Mouse (Mus musculus): ENCODE results near the gene Zfp512b. TPM values are rescaled to one million over a fixed set of nuclear protein-coding genes. Genes with fewer than 3 reads are reported as not detected.

Zfp512b gene
- total RNA-seq, 2 experiments from 2014 or later: 15.3 to 19.7 TPM

DNA sequence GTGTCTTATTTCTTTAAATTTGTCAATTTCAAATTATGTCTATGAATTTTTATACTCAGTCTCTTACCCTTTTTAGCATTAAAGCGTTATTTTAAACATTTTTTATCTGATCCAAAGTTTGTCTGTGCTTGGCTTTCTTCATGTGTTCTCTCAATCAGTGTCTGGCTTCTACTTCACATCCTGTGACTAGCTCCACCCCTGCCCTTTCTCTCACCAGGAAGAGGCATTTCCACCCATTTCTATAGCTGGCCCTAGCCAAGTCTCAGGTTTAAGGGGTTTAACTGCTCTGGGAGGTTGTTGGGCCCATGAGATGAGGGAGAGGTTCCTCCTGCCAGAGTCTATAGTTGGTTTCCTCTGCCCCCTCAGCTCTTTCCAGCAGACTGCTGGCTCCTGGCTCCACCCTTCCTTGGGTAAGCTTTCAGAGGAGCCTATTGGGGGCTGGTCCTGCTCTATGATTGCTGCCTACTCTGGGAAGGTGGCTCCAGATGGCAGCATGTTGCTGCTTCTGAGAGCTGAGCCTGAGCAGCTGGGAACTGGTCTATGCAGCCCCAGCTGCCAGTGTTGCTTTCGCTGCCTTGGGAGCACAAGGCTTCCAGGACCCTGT lies 55.1 kb downstream of the Zfp512b start:
- no peak for DNase-seq
- intact Hi-C loops (cut with DNase I): loop anchor here (5.0 kb wide), 1 partner anchor 35 kb away; no protein-coding TSS in a partner anchor

DNA sequence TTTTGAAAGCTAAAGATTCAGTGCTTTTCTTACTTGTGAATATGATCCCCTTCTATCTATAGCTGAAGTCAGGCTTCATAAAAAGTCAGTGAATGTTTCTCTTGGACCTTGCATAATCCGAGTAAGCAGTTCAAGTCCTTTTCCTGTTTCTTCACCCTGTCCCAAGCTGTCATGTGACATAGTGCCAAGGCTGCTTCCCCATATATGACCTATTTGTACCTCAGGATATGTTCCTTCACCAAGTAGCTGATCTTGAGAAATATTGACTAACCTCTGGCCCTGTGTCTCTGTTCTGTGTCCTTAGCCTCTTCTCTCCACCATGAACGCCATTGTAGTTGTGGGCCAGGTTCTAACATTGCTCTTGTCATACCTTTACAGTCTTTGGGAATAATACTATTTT lies 56.2 kb downstream of the Zfp512b start:
- no peak for DNase-seq
- intact Hi-C loops (cut with DNase I): loop anchor here (5.0 kb wide), 1 partner anchor 36 kb away; no protein-coding TSS in a partner anchor

DNA sequence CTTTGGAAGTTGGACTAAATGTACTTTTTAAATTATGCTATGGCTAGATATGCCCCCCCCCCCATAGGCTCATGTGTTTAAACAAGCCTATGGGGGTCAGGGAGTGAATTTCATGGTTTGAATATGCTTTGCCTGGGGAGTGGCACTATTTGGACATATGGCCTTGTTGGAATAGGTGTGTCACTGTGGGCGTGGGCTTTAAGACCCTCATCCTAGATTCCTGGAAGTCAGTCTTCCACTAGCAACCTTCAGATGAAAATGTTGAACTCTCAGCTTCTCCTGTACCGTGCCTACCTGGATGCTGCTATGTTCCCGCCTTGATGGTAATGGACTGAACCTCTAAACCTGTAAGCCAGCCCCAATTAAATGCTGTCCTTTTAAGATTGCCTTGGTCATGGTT lies 60.0 kb downstream of the Zfp512b start:
- DNase-seq: no peak
- intact Hi-C loops (cut with DNase I): no loop called here

Small RNA genes within 50 kb of the gene (microRNA-seq; reads per million reads assigned to microRNA genes)
- 0 reads per million in 2 experiments for gene Mir7006

Other genes starting within 250 kb of the Zfp512b start
- gene Zgpat, start 227.9 kb downstream of the Zfp512b start, total RNA-seq (2021): 10 to 100 TPM; 11.3 to 11.5 TPM
- gene Arfrp1, start 227.4 kb downstream of the Zfp512b start, total RNA-seq (2021): 10 to 100 TPM; 21.5 to 26.1 TPM
- gene Lime1, start 212.7 kb downstream of the Zfp512b start, total RNA-seq (2021): 1 to 10 TPM; 4.7 to 5.2 TPM
- gene Zbtb46, start 133.4 kb downstream of the Zfp512b start, total RNA-seq (2021): 1 to 10 TPM; 3.9 to 4.0 TPM
- gene Abhd16b, start 99.6 kb downstream of the Zfp512b start, total RNA-seq (2021): not detected
- 10 to 100 TPM; 41.1 to 48.7 TPM for gene Tpd52l2, start 95.7 kb downstream of the Zfp512b start, total RNA-seq (2021)
- gene Dnajc5, start 72.3 kb downstream of the Zfp512b start, total RNA-seq (2021): 10 to 100 TPM; 43.3 to 43.9 TPM
- 10 to 100 TPM; 24.8 to 27.3 TPM for gene Uckl1, start 7.9 kb downstream of the Zfp512b start, total RNA-seq (2021)
- gene Prpf6, start 935 bp downstream of the Zfp512b start, total RNA-seq (2021): 10 to 100 TPM; 23.0 to 29.8 TPM
- gene Samd10, start 6.4 kb upstream of the Zfp512b start, total RNA-seq (2021): 1 to 10 TPM in 1 of 2 experiments, under 1 TPM in 1; 0.69 to 1.0 TPM
- gene Gm29797, start 64.2 kb upstream of the Zfp512b start, total RNA-seq (2021): not detected
- gene Sox18, start 78.8 kb upstream of the Zfp512b start, total RNA-seq (2021): 10 to 100 TPM in 1 of 2 experiments, 1 to 10 TPM in 1; 7.6 to 14.2 TPM
- 1 to 10 TPM; 6.0 to 7.8 TPM for gene Tcea2, start 87.5 kb upstream of the Zfp512b start, total RNA-seq (2021)
- 1 to 10 TPM; 2.3 to 2.7 TPM for gene Rgs19, start 101.2 kb upstream of the Zfp512b start, total RNA-seq (2021)
- gene Lkaaear1, start 105.6 kb upstream of the Zfp512b start, total RNA-seq (2021): not detected
- not detected for gene Oprl1, start 122.2 kb upstream of the Zfp512b start, total RNA-seq (2021)
- gene Myt1, start 170.5 kb upstream of the Zfp512b start, total RNA-seq (2021): not detected
- gene Pcmtd2, start 245.1 kb upstream of the Zfp512b start, total RNA-seq (2021): 10 to 100 TPM; 36.0 to 39.6 TPM